Mouse (Mus musculus): ENCODE data around the gene Tmem41b.
"Not testable (repeated sequence)": the region's sequence is repeated elsewhere in the genome, so short reads cannot be mapped to it uniquely, and the experiment has no call there.

Tmem41b gene

GRCm38 (mm10) chr7:109986775-109987174 is at the start of gene Tmem41b:
Tmem41b (minus strand) TSS chr7:109986929.
- DNase-seq (ENCODE audit: low read depth, low spot score): not testable (repeated sequence)

GRCm38 (mm10) chr7:110030342-110030741 is 43.6 kb upstream of the Tmem41b start:
- DNase-seq (ENCODE audit: low read depth, low spot score): no peak

- DNase-seq (ENCODE audit: low read depth, low spot score): no peak
These were observed 42.1 kb upstream of the Tmem41b start for GRCm38 (mm10) chr7:110028826-110029225.

- no peak for DNase-seq (ENCODE audit: low read depth, low spot score)
These were observed 39.9 kb upstream of the Tmem41b start for GRCm38 (mm10) chr7:110026594-110026993.

- DNase-seq (ENCODE audit: low read depth, low spot score): no peak
These were observed 36.8 kb upstream of the Tmem41b start for GRCm38 (mm10) chr7:110023553-110023952.

GRCm38 (mm10) chr7:110018631-110019482 is 32.1 kb upstream of the Tmem41b start:
- DNase-seq (ENCODE audit: low read depth, low spot score): no peak

GRCm38 (mm10) chr7:110018117-110018630 is 31.4 kb upstream of the Tmem41b start, which contains the start of gene Ipo7:
Ipo7 (plus strand) TSS chr7:110018274.
- peak; percentile 84 for DNase-seq (ENCODE audit: low read depth, low spot score)

GRCm38 (mm10) chr7:110014272-110014671 is 27.5 kb upstream of the Tmem41b start:
- no peak for DNase-seq (ENCODE audit: low read depth, low spot score)

GRCm38 (mm10) chr7:110011417-110011816 is 24.7 kb upstream of the Tmem41b start:
- DNase-seq (ENCODE audit: low read depth, low spot score): no peak

- no peak for DNase-seq (ENCODE audit: low read depth, low spot score)
These were observed 22.4 kb upstream of the Tmem41b start for GRCm38 (mm10) chr7:110009084-110009483.

- DNase-seq (ENCODE audit: low read depth, low spot score): no peak
These were observed 21.8 kb upstream of the Tmem41b start for GRCm38 (mm10) chr7:110008513-110008912.

GRCm38 (mm10) chr7:110006471-110007195 is 19.9 kb upstream of the Tmem41b start:
- DNase-seq (ENCODE audit: low read depth, low spot score): no peak

- DNase-seq (ENCODE audit: low read depth, low spot score): no peak
These were observed 19.2 kb upstream of the Tmem41b start for GRCm38 (mm10) chr7:110005976-110006375.

GRCm38 (mm10) chr7:110002968-110003367 is 16.2 kb upstream of the Tmem41b start:
- DNase-seq (ENCODE audit: low read depth, low spot score): no peak

- no peak for DNase-seq (ENCODE audit: low read depth, low spot score)
These were observed 15.4 kb upstream of the Tmem41b start for GRCm38 (mm10) chr7:110002092-110002491.

- DNase-seq (ENCODE audit: low read depth, low spot score): no peak
These were observed 11.7 kb upstream of the Tmem41b start for GRCm38 (mm10) chr7:109998388-109998787.

- DNase-seq (ENCODE audit: low read depth, low spot score): no peak
These were observed 6.6 kb upstream of the Tmem41b start for GRCm38 (mm10) chr7:109993157-109993959.

GRCm38 (mm10) chr7:109991286-109991685 is 4.6 kb upstream of the Tmem41b start:
- no peak for DNase-seq (ENCODE audit: low read depth, low spot score)

- DNase-seq (ENCODE audit: low read depth, low spot score): peak; percentile 97
These were observed 528 bp downstream of the Tmem41b start for GRCm38 (mm10) chr7:109986133-109986669.

- DNase-seq (ENCODE audit: low read depth, low spot score): no peak
These were observed 1.0 kb downstream of the Tmem41b start for GRCm38 (mm10) chr7:109985661-109986132.

- DNase-seq (ENCODE audit: low read depth, low spot score): not testable (repeated sequence)
These were observed 2.1 kb downstream of the Tmem41b start for GRCm38 (mm10) chr7:109984608-109985007.
